Mouse (Mus musculus): Measurements from ENCODE around the gene Hikeshi.
A peak's percentile ranks its signal among the peaks of the same experiment; 100 is the strongest.

Gene Hikeshi

GRCm38 (mm10) chr7:89913432-89914158, 27.4 kb downstream of the Hikeshi start:
- no peak for DNase-seq (ENCODE audit: low spot score)

GRCm38 (mm10) chr7:89912356-89912755, 28.6 kb downstream of the Hikeshi start:
- no peak for DNase-seq (ENCODE audit: low spot score)

- no peak for DNase-seq (ENCODE audit: low spot score)
Measured at GRCm38 (mm10) chr7:89909711-89910110, 31.3 kb downstream of the Hikeshi start.

GRCm38 (mm10) chr7:89908899-89909621, 31.9 kb downstream of the Hikeshi start:
- no peak for DNase-seq (ENCODE audit: low spot score)

GRCm38 (mm10) chr7:89908421-89908820, 32.6 kb downstream of the Hikeshi start:
- DNase-seq (ENCODE audit: low spot score), result no peak

GRCm38 (mm10) chr7:89907950-89908349, 33.1 kb downstream of the Hikeshi start:
- peak; percentile 71 for DNase-seq (ENCODE audit: low spot score)

DNA sequence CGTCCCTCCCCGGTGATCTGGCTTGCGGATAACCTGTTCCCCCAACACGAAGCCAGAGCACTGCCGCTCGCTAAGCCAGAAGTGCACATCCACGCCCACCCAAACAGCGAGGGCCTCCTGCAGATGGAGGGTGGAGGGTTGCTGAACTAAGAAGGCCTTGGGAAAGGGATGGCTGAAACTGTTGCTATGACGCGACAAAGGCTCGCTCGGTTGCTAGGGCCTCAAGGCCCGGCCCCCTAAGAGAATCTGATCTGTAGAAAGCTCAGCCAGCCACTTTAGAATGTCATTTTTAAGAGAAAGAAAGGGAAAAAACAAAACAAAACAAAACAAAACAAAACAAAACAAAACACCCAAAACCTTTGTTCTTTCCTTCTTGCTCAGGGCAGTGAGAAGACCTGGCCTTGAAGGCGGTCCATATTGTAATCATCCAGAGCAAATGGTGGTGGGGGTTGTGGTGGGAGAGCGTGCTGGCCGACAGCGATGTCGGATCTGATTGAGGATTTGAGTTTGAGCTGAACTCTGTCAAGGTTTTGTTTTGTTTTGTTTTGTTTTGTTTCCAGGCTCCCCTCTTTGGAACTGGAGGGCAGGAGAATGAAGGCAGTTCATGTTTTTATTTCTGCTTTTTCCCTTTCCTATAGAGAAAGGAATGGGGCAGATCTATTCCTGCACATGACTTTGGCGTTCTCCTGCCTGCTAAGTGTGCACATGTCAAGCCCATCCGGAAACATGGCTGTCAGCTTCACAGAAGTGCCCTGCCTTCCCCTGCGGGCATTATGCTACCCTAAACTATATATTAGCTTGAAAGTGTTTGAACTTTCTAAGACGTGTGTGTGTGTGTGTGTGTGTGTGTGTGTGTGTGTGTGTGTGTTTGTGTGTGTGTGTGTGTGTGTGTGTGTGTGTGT, 37.3 kb downstream of the Hikeshi start, which contains the start of gene Ccdc81:
TSS of gene Ccdc81 (minus strand) at position 188 of the 902 bp plus-strand sequence.
- DNase-seq (ENCODE audit: low spot score), result no peak

- no peak for DNase-seq (ENCODE audit: low spot score)
Measured at GRCm38 (mm10) chr7:89903007-89903406, 38.0 kb downstream of the Hikeshi start.

GRCm38 (mm10) chr7:89891856-89892255, 49.1 kb downstream of the Hikeshi start:
- no peak for DNase-seq (ENCODE audit: low spot score)

DNA sequence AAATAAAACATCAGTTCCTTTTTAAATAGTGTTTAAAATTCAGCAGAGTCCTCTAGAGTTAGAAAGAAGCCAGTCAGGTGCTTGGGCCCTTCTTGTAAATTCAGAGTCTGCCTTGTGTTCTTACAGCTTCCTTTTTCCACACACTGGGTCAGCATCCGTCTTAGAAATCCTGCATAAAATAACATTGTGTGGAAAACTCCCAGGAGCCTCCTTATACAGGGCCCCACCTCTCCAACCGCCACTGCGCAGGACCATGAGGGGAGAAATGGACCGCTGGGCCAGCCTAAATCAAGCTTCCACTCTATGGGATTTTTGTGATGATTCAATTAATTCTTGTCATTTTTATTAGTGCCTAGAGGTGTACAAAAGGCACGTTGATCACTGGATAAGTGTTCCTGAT, 49.6 kb downstream of the Hikeshi start:
- no peak for DNase-seq (ENCODE audit: low spot score)

- DNase-seq (ENCODE audit: low spot score), result no peak
Measured at GRCm38 (mm10) chr7:89884551-89884950, 56.5 kb downstream of the Hikeshi start.

DNA sequence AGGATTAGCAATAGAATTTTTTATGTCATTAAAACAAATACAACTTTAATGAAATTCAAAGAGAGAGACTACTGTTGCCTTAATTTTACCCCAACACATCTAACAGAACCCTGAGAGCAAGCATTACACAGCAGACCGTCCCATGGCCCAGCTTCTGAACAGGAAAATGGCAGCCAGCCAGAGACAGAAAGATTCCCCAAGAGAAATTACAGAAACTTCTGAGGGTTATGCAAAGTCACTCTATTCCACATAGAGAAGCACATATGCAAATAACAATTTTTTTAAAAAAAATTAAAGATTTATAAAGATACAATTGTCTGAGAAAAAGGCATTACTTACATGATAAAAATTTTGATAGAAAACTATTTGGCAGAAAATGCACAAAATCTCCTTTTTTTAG, 61.3 kb downstream of the Hikeshi start:
- no peak for DNase-seq (ENCODE audit: low spot score)

Data from layer of hippocampus, adult 9-10 months (tissue).